Mouse (Mus musculus): ENCODE data around the gene Zeb2.

DNA sequence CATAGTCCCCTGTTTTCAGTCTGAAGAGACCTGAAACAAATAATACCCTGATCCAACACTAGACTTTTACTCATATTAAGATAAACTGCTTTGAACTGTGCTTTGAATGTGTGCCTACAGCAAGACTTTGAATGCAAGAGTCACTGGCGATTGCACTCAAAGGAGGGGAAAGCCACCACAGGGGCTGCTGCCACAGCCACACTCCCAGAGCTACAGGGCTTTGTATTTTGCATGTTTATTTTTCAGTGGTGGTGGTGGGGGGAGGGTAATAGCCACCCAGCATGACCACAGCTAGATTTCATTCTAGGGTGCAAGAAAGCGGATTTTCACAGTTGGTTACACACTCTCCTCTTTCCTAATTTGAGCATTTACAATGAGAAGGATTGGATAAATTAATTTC, 2.6 kb downstream of the Zeb2 start:
- no peak for TF ChIP-seq POLR2A (IDR thresholded peaks at IDR 0.05; ENCODE audit: control insufficient read depth, extremely low read depth, insufficient read depth, low read length, poor library complexity)
- no peak for TF ChIP-seq CTCF (IDR thresholded peaks at IDR 0.05; ENCODE audit: borderline replicate concordance, control insufficient read depth, extremely low read depth, insufficient read depth, low read length, poor library complexity)

All from thymus, adult 2 months (tissue).